Mouse (Mus musculus) lung, postnatal 36 days (tissue): ENCODE data around the gene Sult2a8.
"Not testable (repeated sequence)": the region's sequence is repeated elsewhere in the genome, so short reads cannot be mapped to it uniquely, and the experiment has no call there.

Experiments
- DNase-seq: peaks from one replicate; pipeline ENCODE4 v3.0.0; 2022; ENCODE audit warnings: mixed read lengths

The Sult2a8 gene

DNA sequence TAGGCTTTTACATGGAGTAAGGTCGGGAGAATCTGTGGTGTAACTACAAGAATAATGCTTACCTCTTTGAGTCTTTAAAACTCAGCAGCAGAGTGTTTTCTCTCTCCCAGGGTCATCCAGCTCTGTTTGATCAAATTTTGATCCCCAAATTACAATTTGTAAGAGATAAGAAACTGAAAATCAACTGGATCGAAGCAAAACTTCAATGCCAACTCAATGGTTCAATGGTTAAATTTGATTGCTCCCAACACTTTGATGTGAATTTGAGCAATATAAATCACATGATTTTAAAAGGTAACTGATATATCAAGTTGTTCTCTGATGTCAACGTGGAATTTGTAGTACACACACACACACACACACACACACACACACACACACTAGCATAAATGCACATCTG, at the start of gene Sult2a8:
Gene Sult2a8, minus strand, starts transcription at position 236 of the 400 bp plus-strand sequence.
- no peak for DNase-seq

DNA sequence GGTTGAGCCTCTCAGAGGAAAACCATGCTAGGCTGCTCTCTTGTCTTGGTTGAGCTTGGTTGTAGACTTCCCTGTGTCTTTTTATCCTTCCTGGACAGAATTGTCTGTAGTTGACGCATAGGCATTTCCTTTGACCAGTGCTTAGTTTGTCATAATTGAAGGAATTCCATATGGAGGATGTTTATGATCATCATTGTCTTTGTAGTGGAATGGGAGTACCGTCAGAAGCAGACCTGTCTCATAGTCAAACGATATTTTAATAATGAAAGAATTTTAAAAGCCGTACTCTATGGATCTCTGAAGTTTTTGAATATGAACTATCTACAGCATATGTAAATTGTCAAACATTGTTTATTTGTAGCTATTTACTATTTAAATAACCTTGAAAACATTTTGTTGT, 47.6 kb upstream of the Sult2a8 start, which contains the start of gene Sult2a7:
Gene Sult2a7, minus strand, starts transcription at position 101 of the 400 bp plus-strand sequence.
- no peak for DNase-seq

DNA sequence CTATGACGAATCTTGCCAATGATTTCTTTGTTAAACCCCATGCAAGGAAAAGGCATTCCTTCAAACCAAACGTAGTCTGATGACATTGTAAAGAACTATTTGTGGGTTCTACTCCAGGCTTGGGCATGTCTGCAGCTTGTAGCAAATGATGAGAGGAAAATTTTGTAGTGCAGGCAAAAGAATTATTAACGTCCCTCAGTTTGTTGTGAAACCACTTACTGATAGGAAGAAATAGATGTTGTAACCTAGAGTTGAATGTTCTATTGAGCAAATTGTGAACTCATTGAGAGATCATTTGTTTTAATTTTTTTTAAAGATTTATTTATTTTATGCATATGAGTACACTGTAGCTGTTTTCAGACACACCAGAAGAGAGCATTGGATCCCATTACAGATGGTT, 46.3 kb upstream of the Sult2a8 start:
- DNase-seq, result no peak

DNA sequence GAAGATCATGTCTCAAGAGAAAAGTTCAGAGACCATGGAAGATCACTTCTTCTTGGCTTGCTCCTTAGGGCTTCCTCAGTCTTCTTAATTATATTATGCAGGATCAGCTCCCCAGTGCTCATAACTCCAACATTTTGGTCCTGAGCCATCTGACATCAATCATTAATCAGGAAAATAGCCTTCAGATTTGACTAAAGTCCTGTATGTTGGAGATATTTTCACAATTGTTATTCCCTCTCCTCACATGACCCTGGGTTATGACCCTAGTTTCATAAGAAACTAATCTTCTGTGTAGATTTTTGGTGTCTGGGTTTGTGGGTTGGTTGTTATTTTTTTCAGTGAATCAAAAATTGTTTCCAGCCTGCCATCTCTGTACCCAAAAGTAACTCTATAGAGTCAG, 7.0 kb downstream of the Sult2a8 start:
- DNase-seq, result no peak

DNA sequence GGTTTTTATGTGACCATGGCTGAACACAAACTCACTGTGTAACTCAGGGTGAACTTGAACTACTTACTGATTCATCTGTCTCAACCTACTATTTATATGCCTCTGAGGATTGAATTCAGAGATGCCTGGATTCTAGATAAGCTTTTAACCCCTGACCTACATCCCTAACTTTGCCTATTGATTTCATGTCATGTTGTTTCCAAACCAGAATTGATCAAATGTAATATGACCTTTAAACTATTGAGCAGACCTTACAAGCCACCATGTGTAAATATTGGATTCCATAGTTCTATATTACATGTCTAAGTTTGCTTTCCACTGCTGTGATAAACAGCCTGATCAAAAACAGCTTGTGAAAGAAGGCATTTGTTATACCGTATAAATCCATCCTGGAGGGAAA, 8.1 kb downstream of the Sult2a8 start:
- DNase-seq, result no peak

DNA sequence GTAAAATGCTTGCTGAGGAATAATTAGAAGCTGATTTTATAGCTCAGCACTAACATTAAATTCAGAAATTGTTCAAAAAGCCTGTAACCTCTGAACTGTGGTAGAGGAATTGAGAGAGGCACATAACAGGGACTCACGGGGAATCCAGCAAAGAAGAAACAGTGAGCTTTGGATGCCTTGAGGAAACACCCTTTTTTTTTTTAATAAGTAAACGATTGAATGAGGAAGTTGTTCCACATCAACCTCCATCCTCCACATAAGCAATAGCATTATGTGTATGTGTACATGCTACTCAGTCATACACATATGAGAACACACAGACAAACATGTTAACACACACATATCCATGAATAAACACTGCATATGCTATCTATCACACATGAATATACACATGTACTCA, 8.5 kb downstream of the Sult2a8 start:
- no peak for DNase-seq

DNA sequence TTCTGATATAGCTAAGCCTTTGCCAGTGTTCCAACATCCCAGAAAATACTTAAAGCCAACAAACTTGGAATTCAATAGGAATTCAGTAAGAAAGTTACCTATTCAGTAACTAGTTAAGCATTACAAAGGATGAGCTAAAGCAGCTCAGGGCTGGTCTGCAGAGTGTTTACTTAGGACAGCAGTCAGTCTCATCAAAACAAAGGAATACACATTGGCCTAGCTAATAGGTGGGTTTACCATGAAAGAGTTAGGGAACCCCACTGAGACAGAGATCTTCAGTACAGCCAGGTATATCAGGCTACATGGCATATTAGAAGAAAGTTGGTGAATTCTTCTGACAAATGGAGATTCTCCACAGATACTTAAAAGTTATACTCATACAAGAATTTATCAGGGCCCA, 47.2 kb downstream of the Sult2a8 start:
- DNase-seq, result not testable (repeated sequence)

DNA sequence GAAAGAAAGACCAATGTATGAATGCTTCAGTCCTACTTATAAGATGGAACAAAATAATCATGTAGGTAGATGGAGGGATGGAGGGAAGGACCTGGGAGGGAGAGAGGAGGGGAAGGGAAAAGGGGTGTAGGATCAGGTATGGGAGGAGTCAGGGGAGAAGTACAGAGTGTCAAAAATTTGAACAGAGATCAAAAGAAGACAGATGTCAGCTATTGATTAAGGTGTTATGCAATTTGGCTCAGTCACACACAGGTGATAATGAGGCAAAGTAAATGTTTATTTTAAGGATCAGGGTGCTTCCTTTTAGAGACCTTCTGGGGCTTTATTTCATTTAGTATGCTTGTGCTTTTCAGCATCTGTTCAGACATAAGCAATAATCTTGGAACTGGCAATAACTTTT, 50.1 kb downstream of the Sult2a8 start:
- no peak for DNase-seq
